Mouse (Mus musculus): ENCODE results near the gene Zfp184. TPM values are rescaled to one million over a fixed set of nuclear protein-coding genes. Genes with fewer than 3 reads are reported as not detected.

Gene Zfp184
- polyA plus RNA-seq, 2 experiments, result 8.3 to 12.7 TPM

- H3K9ac ChIP-seq (ENCODE audit: low read depth, low read length, severe bottlenecking), result 0 out of 2 replicates have a peak overlapping the region, but pooled peaks have one; percentile 8
- H3K4me3 ChIP-seq (replicated peaks; ENCODE audit: low read length), result no peak overlapping the region
- H3K4me1 ChIP-seq (ENCODE audit: control insufficient read depth, insufficient read depth, low read length), result no peaks in the 10 kb centered on the region
- no peak overlapping the region for H3K27ac ChIP-seq (replicated peaks; ENCODE audit: low read depth, low read length)
- TF ChIP-seq POLR2A (IDR thresholded peaks at IDR 0.05; ENCODE audit: borderline replicate concordance, extremely low read depth, insufficient read depth, insufficient read length), result no peak
- peaks cover 12% of the 10 kb centered on the region; the same call in 1 of the 2 replicates for H3K27me3 ChIP-seq (ENCODE audit: control insufficient read depth, insufficient read depth, low read length)
- 16% methylated on average over 8 of the region's 8 CpGs for WGBS
- no peaks in the 10 kb centered on the region for H3K36me3 ChIP-seq (ENCODE audit: control insufficient read depth, insufficient read depth, low read length)
- no peak for DNase-seq (ENCODE audit: low spot score)
- ATAC-seq (ENCODE audit: low FRiP score, low read depth), result no peak
- peak overlapping the region; percentile 25; the same call in 1 of the 2 replicates for H3K4me2 ChIP-seq (replicated peaks; ENCODE audit: low read depth, low read length, severe bottlenecking)
- H3K9me3 ChIP-seq (ENCODE audit: control insufficient read depth, low read length), result no peaks in the 10 kb centered on the region
Observed at GRCm38 (mm10) chr13:21913854-21914253, 31.0 kb upstream of the Zfp184 start.

- peak overlapping the region; percentile 25 for H3K4me3 ChIP-seq (replicated peaks; ENCODE audit: low read length)
- peak; percentile 68 for DNase-seq (ENCODE audit: low spot score)
- TF ChIP-seq POLR2A (IDR thresholded peaks at IDR 0.05; ENCODE audit: borderline replicate concordance, extremely low read depth, insufficient read depth, insufficient read length), result no peak
- ATAC-seq (ENCODE audit: low FRiP score, low read depth), result peak; percentile 20; the same call in 1 of the 2 replicates
- no peaks in the 10 kb centered on the region for H3K9me3 ChIP-seq (ENCODE audit: control insufficient read depth, low read length)
- peaks cover 12% of the 10 kb centered on the region; the same call in 1 of the 2 replicates for H3K27me3 ChIP-seq (ENCODE audit: control insufficient read depth, insufficient read depth, low read length)
- no peaks in the 10 kb centered on the region for H3K36me3 ChIP-seq (ENCODE audit: control insufficient read depth, insufficient read depth, low read length)
- H3K27ac ChIP-seq (replicated peaks; ENCODE audit: low read depth, low read length), result no peak overlapping the region
- whole genome bisulfite sequencing, result 5% methylated on average over 14 of the region's 14 CpGs
- H3K9ac ChIP-seq (ENCODE audit: low read depth, low read length, severe bottlenecking), result 0 out of 2 replicates have a peak overlapping the region, but pooled peaks have one; percentile 8
- H3K4me1 ChIP-seq (ENCODE audit: control insufficient read depth, insufficient read depth, low read length), result no peaks in the 10 kb centered on the region
- peak overlapping the region; percentile 25; the same call in 1 of the 2 replicates for H3K4me2 ChIP-seq (replicated peaks; ENCODE audit: low read depth, low read length, severe bottlenecking)
Observed at GRCm38 (mm10) chr13:21914599-21914998, 30.3 kb upstream of the Zfp184 start.

- Histone ChIP-seq H3K9me3 (ENCODE audit: control insufficient read depth, low read length) (no peaks in the 10 kb centered on the region), H3K4me2 (replicated peaks; ENCODE audit: low read depth, low read length, severe bottlenecking) (no peak overlapping the region), H3K9ac (ENCODE audit: low read depth, low read length, severe bottlenecking) (no peak overlapping the region), H3K27me3 (ENCODE audit: control insufficient read depth, insufficient read depth, low read length) (peaks cover 12% of the 10 kb centered on the region; the same call in 1 of the 2 replicates), H3K4me1 (ENCODE audit: control insufficient read depth, insufficient read depth, low read length) (no peaks in the 10 kb centered on the region), H3K36me3 (ENCODE audit: control insufficient read depth, insufficient read depth, low read length) (no peaks in the 10 kb centered on the region), H3K27ac (replicated peaks; ENCODE audit: low read depth, low read length) (no peak overlapping the region), H3K4me3 (replicated peaks; ENCODE audit: low read length) (no peak overlapping the region)
- no peak for ATAC-seq (ENCODE audit: low FRiP score, low read depth)
- 60% methylated on average over 5 of the region's 5 CpGs for WGBS
- no peak for TF ChIP-seq POLR2A (IDR thresholded peaks at IDR 0.05; ENCODE audit: borderline replicate concordance, extremely low read depth, insufficient read depth, insufficient read length)
- DNase-seq (ENCODE audit: low spot score), result no peak
Observed at GRCm38 (mm10) chr13:21915487-21915886, 29.4 kb upstream of the Zfp184 start.

- Histone ChIP-seq H3K9me3 (ENCODE audit: control insufficient read depth, low read length) (no peaks in the 10 kb centered on the region), H3K27me3 (ENCODE audit: control insufficient read depth, insufficient read depth, low read length) (peaks cover 12% of the 10 kb centered on the region; the same call in 1 of the 2 replicates), H3K4me1 (ENCODE audit: control insufficient read depth, insufficient read depth, low read length) (no peaks in the 10 kb centered on the region), H3K4me3 (replicated peaks; ENCODE audit: low read length) (no peak overlapping the region), H3K36me3 (ENCODE audit: control insufficient read depth, insufficient read depth, low read length) (no peaks in the 10 kb centered on the region), H3K27ac (replicated peaks; ENCODE audit: low read depth, low read length) (no peak overlapping the region), H3K9ac (ENCODE audit: low read depth, low read length, severe bottlenecking) (no peak overlapping the region), H3K4me2 (replicated peaks; ENCODE audit: low read depth, low read length, severe bottlenecking) (no peak overlapping the region)
- no peak for TF ChIP-seq POLR2A (IDR thresholded peaks at IDR 0.05; ENCODE audit: borderline replicate concordance, extremely low read depth, insufficient read depth, insufficient read length)
- no peak for ATAC-seq (ENCODE audit: low FRiP score, low read depth)
- 49% methylated on average over 6 of the region's 6 CpGs for WGBS
- no peak for DNase-seq (ENCODE audit: low spot score)
Observed at GRCm38 (mm10) chr13:21916056-21916455, 28.8 kb upstream of the Zfp184 start.

GRCm38 (mm10) chr13:21917040-21917439, 27.9 kb upstream of the Zfp184 start:
- ATAC-seq (ENCODE audit: low FRiP score, low read depth) (no peak), DNase-seq (ENCODE audit: low spot score) (peak; percentile 58)
- Histone ChIP-seq H3K36me3 (ENCODE audit: control insufficient read depth, insufficient read depth, low read length) (no peaks in the 10 kb centered on the region), H3K27me3 (ENCODE audit: control insufficient read depth, insufficient read depth, low read length) (peaks cover 12% of the 10 kb centered on the region; the same call in 1 of the 2 replicates), H3K4me1 (ENCODE audit: control insufficient read depth, insufficient read depth, low read length) (no peaks in the 10 kb centered on the region), H3K9me3 (ENCODE audit: control insufficient read depth, low read length) (no peaks in the 10 kb centered on the region), H3K27ac (replicated peaks; ENCODE audit: low read depth, low read length) (no peak overlapping the region), H3K4me3 (replicated peaks; ENCODE audit: low read length) (peak overlapping the region; percentile 43), H3K9ac (ENCODE audit: low read depth, low read length, severe bottlenecking) (no peak overlapping the region), H3K4me2 (replicated peaks; ENCODE audit: low read depth, low read length, severe bottlenecking) (peak overlapping the region; percentile 74; the same call in 1 of the 2 replicates)
- no peak for TF ChIP-seq POLR2A (IDR thresholded peaks at IDR 0.05; ENCODE audit: borderline replicate concordance, extremely low read depth, insufficient read depth, insufficient read length)
- 7% methylated on average over 13 of the region's 13 CpGs for WGBS
